Mouse (Mus musculus): ENCODE measurements around the gene Zfp740. TPM values are rescaled to one million over a fixed set of nuclear protein-coding genes. Genes with fewer than 3 reads are reported as not detected.
"Not testable (repeated sequence)": the region's sequence is repeated elsewhere in the genome, so short reads cannot be mapped to it uniquely, and the experiment has no call there.

The Zfp740 gene
- polyA plus RNA-seq (2015; fragmentation: Nextera tagmentation; extraction: Ambion mirVana), result 52.7 and 54.6 TPM in 2 replicates

DNA sequence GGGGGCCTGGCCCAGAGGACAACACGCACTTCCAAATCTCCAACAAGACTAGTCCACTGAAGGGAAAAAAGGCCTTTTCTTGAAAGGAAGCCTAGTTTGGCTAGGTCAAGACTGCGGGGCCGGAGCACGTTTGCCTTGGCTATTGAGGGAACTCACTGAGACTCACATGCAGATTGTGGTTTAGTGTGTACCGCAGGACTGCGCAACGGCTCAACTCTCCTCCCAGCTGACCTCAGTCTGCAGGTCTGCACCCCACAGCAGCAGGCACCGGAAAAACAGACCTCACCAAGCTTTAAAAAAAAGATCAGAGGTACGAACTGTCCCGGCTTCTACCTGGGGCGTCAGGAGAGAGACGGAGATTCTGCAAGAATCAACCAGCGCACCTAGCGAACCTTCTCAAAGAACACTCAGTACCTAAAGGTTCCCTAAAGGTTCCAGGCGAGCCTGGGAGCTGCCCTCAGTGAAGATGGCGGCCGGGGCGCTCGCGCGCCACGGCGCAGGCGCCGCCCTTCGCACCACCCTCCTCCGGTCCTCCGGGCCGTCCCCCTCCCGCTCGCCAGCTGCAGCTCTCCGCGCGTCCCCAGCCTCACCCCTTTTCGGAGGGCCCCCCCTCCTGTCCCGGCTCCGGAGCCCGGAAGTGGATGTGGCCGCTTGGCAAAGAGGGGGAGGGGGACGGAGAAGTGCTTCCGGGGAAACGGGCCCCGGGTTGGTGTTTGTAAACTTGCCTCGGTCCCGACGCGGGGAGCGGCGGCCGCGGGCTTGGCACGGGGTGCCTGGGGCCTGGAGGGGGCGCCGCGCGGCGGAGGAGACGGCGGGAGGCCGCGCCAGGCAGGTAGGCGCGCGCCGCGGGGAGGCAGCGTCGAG, at the start of gene Zfp740:
Gene Zfp740 (plus strand): TSS at position 279 of the 864 bp plus-strand sequence.
- 0 out of 2 replicates have a peak, but pooled peaks cover 4% of the 10 kb centered on the region for H3K36me3 ChIP-seq
- under 1% methylated on average over 55 of the region's 68 CpGs for WGBS
- H3K4me1 ChIP-seq (replicated peaks), result peaks cover 49% of the 10 kb centered on the region
- H3K4me2 ChIP-seq, result peak within 1 kb of the TSS; percentile 67
- H3K27me3 ChIP-seq, result no peaks in the 10 kb centered on the region
- no peaks in the 10 kb centered on the region for H3K9me3 ChIP-seq
- peak within 1 kb of the TSS; percentile 98 for H3K27ac ChIP-seq (replicated peaks)
- peak; percentile 97 for ATAC-seq (ENCODE audit: low FRiP score, low read depth)
- H3K9ac ChIP-seq, result peak within 1 kb of the TSS; percentile 85
- peak within 1 kb of the TSS; percentile 70 for H3K4me3 ChIP-seq

DNA sequence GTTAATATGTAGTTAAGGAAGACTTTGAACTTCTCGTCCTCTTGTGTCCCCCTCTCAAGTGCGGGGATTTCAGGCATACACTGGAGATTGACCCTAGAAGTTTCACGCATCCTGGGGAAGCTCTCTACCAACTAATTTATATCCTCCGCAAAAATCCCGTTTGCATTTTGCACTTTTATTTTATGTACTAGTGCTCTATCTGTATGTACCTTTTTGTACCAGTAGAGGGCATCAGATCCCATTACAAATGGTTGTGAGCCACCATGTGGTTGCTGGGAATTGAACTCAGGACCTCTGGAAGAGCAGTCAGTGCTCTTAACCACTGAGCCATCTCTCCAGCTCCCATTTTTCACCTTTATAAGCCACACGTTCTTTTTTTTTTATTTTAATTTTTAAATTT, 48.0 kb upstream of the Zfp740 start:
- H3K4me3 ChIP-seq; H3K9me3 ChIP-seq; H3K36me3 ChIP-seq; H3K27me3 ChIP-seq; H3K4me2 ChIP-seq; ATAC-seq (ENCODE audit: low FRiP score, low read depth); H3K9ac ChIP-seq; H3K27ac ChIP-seq (replicated peaks): not testable (repeated sequence)
- H3K4me1 ChIP-seq (replicated peaks), result peaks cover 10% of the 10 kb centered on the region; the same call in 1 of the 2 replicates
- WGBS, result 91% methylated on average over 6 of the region's 6 CpGs

DNA sequence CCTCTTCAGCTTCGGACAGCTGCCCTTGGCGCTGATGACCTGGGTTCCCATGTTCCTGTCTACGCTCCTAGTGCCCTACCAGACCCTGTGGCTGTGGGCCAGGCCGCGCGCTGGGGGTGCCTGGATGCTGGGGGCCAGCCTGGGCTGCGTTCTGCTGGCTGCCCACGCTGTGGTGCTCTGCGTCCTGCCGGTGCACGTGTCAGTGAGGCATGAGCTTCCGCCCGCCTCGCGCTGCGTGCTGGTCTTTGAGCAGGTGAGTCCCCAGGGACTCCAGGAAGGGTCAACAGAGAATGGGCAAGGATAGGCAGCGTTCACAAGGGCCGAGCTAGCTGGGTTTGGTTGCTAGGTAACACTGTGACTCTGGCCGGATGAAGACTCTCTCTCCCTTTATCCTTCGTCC, 46.2 kb upstream of the Zfp740 start:
- no peak for ATAC-seq (ENCODE audit: low FRiP score, low read depth)
- H3K27ac ChIP-seq (replicated peaks), result no peak overlapping the region
- no peak overlapping the region for H3K9ac ChIP-seq
- 24% methylated on average over 20 of the region's 20 CpGs for WGBS
- H3K9me3 ChIP-seq, result no peaks in the 10 kb centered on the region
- H3K4me3 ChIP-seq, result no peak overlapping the region
- H3K4me2 ChIP-seq, result peak overlapping the region; percentile 34; the same call in 1 of the 2 replicates
- H3K27me3 ChIP-seq, result no peaks in the 10 kb centered on the region
- H3K36me3 ChIP-seq, result no peaks in the 10 kb centered on the region
- H3K4me1 ChIP-seq (replicated peaks), result peaks cover 10% of the 10 kb centered on the region; the same call in 1 of the 2 replicates

DNA sequence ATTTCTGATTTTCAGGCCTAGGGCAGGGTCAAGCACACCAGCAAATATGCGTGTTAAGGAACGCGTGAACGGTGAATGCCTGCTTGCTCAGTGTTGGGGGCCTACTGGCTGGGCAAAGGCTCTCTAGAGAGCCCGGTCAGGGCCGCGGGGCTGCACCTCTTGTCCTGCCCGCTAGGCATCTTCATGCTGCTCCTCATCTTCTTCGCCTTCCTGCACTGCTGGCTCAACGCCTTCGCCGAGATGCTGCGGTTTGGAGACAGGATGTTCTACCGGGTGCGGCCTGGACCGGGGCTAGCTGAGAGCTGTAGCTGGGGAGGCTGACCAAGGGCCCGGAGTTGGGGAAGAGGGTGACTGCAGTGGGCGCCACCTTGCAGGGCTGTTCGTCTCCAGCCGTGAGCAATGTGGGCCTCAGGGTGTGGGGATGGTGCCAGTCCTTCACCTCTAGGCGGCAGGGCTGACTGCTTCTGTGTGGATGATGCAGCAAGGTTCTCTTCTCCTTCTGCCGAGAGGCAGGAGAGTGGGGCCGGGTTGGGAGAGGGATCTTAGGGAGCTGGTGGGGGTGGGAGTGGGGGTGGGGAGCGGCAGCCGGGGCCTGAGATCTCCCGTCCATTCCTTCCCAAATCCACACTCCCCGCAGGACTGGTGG, 42.5 kb upstream of the Zfp740 start:
- Histone ChIP-seq H3K4me2 (no peak overlapping the region), H3K36me3 (no peaks in the 10 kb centered on the region), H3K4me3 (no peak overlapping the region), H3K4me1 (replicated peaks) (peaks cover 7% of the 10 kb centered on the region; the same call in 1 of the 2 replicates), H3K27me3 (no peaks in the 10 kb centered on the region), H3K9me3 (no peaks in the 10 kb centered on the region), H3K9ac (no peak overlapping the region), H3K27ac (replicated peaks) (no peak overlapping the region)
- no peak for ATAC-seq (ENCODE audit: low FRiP score, low read depth)
- WGBS, result 65% methylated on average over 27 of the region's 27 CpGs

DNA sequence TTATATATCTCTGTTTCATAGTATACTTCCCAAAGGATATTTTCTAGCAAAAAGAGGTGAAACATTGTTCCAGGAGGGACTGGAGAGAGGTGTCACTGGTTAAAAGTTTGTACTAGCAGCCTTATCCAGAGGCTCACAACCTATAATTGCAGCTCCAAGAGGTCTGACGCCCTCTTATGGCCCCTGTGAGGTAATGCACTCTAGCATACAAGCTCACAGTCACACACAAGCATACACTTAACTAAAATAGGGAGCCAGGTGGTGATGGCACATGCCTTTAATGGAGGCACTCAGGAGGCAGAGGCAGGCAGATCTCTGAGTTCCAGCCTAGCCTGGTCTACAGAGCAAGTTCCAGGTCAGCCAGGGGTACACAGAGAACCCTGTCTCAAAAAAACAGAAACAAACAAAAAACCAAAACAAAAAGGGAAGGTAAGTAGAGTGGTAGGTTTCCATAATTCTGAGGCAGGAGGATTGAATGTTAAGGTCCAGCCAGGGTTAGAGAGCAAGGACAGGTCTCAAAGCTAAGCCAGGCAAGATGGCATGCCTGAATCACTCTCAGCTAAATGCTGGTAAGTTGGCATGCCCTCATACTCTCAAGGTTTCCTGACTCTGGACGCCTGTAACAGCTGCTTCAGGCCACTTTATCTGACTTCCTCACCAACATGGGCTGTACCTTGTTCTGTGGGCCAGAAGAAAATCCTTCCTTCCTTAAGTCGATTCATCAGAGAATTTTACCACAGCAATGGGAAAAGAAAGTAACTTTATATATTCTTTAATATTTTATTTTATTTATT, 39.0 kb upstream of the Zfp740 start:
- Histone ChIP-seq H3K4me1 (replicated peaks) (no peaks in the 10 kb centered on the region), H3K4me3 (no peak overlapping the region), H3K27ac (replicated peaks) (no peak overlapping the region), H3K27me3 (no peaks in the 10 kb centered on the region), H3K9ac (no peak overlapping the region), H3K9me3 (no peaks in the 10 kb centered on the region), H3K4me2 (no peak overlapping the region), H3K36me3 (no peaks in the 10 kb centered on the region)
- 62% methylated on average over 3 of the region's 3 CpGs for WGBS
- no peak for ATAC-seq (ENCODE audit: low FRiP score, low read depth)

DNA sequence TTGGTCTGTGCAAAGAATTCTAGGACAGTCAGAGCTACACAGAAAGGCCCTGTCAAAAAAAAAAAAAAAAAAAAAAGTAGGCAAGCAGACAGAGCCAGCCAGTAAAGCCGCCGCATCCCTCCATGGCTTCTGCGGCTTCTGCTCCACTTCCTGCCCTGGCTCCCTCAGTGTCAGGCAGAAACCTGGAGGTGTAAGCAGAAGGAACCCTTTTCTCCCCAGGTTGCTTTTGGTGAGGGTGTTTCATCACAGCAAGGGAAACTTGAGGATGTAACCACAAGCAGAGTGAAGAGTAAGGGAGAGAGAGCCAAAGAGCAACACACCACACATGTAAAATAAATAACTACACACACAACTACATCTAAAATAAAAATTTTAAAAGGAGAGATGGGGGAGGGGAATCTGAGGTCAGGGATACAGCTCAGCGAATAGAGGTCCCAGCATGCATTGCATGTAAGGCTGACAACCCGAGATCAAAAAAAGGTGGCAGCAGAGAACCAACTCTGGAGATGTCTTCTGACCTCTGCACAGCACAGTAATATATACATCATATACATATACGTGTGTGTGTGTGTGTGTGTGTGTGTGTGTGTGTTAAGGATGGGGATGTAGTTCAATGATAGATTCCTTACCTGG, 37.5 kb upstream of the Zfp740 start:
- WGBS, result 57% methylated on average over 6 of the region's 6 CpGs
- ATAC-seq (ENCODE audit: low FRiP score, low read depth), result no peak
- Histone ChIP-seq H3K36me3 (no peaks in the 10 kb centered on the region), H3K4me3 (no peak overlapping the region), H3K9ac (no peak overlapping the region), H3K27ac (replicated peaks) (no peak overlapping the region), H3K4me2 (no peak overlapping the region), H3K9me3 (no peaks in the 10 kb centered on the region), H3K27me3 (no peaks in the 10 kb centered on the region), H3K4me1 (replicated peaks) (no peaks in the 10 kb centered on the region)

- Histone ChIP-seq H3K4me3 (no peak overlapping the region), H3K36me3 (no peaks in the 10 kb centered on the region), H3K4me1 (replicated peaks) (no peaks in the 10 kb centered on the region), H3K27ac (replicated peaks) (no peak overlapping the region), H3K9me3 (no peaks in the 10 kb centered on the region), H3K27me3 (no peaks in the 10 kb centered on the region), H3K9ac (no peak overlapping the region), H3K4me2 (no peak overlapping the region)
- WGBS, result 61% methylated on average over 6 of the region's 6 CpGs
- ATAC-seq (ENCODE audit: low FRiP score, low read depth), result no peak
These were observed 35.4 kb upstream of the Zfp740 start for GRCm38 (mm10) chr15:102167620-102168021.

- H3K4me1 ChIP-seq (replicated peaks), result no peaks in the 10 kb centered on the region
- no peak overlapping the region for H3K4me2 ChIP-seq
- H3K9me3 ChIP-seq, result no peaks in the 10 kb centered on the region
- no peaks in the 10 kb centered on the region for H3K27me3 ChIP-seq
- no peak for ATAC-seq (ENCODE audit: low FRiP score, low read depth)
- no peak overlapping the region for H3K4me3 ChIP-seq
- H3K36me3 ChIP-seq, result no peaks in the 10 kb centered on the region
- 63% methylated on average over 2 of the region's 2 CpGs for WGBS
- no peak overlapping the region for H3K27ac ChIP-seq (replicated peaks)
- H3K9ac ChIP-seq, result no peak overlapping the region
These were observed 34.0 kb upstream of the Zfp740 start for GRCm38 (mm10) chr15:102169064-102169463.

- no peaks in the 10 kb centered on the region for H3K9me3 ChIP-seq
- H3K4me2 ChIP-seq, result no peak overlapping the region
- H3K36me3 ChIP-seq, result no peaks in the 10 kb centered on the region
- no peak overlapping the region for H3K9ac ChIP-seq
- 93% methylated on average over 3 of the region's 3 CpGs for WGBS
- ATAC-seq (ENCODE audit: low FRiP score, low read depth), result no peak
- no peaks in the 10 kb centered on the region for H3K4me1 ChIP-seq (replicated peaks)
- no peak overlapping the region for H3K4me3 ChIP-seq
- no peak overlapping the region for H3K27ac ChIP-seq (replicated peaks)
- H3K27me3 ChIP-seq, result no peaks in the 10 kb centered on the region
These were observed 29.5 kb upstream of the Zfp740 start for GRCm38 (mm10) chr15:102173581-102173980.

- Histone ChIP-seq H3K4me3 (no peak overlapping the region), H3K36me3 (no peaks in the 10 kb centered on the region), H3K27me3 (no peaks in the 10 kb centered on the region), H3K9me3 (no peaks in the 10 kb centered on the region), H3K4me1 (replicated peaks) (no peaks in the 10 kb centered on the region), H3K9ac (no peak overlapping the region), H3K27ac (replicated peaks) (no peak overlapping the region), H3K4me2 (no peak overlapping the region)
- WGBS, result 88% methylated on average over 16 of the region's 16 CpGs
- ATAC-seq (ENCODE audit: low FRiP score, low read depth), result no peak
These were observed 27.2 kb upstream of the Zfp740 start for GRCm38 (mm10) chr15:102175736-102176319.

GRCm38 (mm10) chr15:102176571-102177316, 26.3 kb upstream of the Zfp740 start:
- no peaks in the 10 kb centered on the region for H3K27me3 ChIP-seq
- no peak for ATAC-seq (ENCODE audit: low FRiP score, low read depth)
- H3K9me3 ChIP-seq, result no peaks in the 10 kb centered on the region
- no peak overlapping the region for H3K4me3 ChIP-seq
- H3K4me1 ChIP-seq (replicated peaks), result no peaks in the 10 kb centered on the region
- H3K27ac ChIP-seq (replicated peaks), result no peak overlapping the region
- no peak overlapping the region for H3K9ac ChIP-seq
- H3K36me3 ChIP-seq, result no peaks in the 10 kb centered on the region
- H3K4me2 ChIP-seq, result no peak overlapping the region
- WGBS, result 90% methylated on average over 7 of the region's 7 CpGs
